Mouse (Mus musculus): ENCODE measurements around the gene Dpep2nb.

DNA sequence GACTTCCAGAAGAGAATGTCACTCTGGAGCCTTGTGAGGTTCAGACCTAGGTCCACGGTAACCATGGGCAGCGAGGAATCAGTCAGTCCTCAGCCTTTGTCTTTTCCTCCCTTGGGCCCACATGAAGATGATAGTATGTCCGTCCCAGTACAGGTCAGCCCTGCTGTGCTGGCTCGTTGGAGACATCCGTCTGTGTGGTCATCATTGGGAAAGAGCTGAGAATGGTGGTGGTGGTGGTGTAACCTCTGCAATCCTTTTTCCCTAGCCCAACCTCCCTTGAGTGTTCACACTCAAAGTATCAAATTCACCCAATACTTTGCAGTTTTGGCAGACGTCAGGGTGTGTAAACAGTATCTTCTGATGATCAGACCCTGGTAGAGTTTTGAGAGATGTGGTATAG is 44.1 kb upstream of the Dpep2nb start:
- TF ChIP-seq CTCF (IDR thresholded peaks at IDR 0.05; ENCODE audit: control insufficient read depth, insufficient read depth, low read length) (no peak), POLR2A (IDR thresholded peaks at IDR 0.05; ENCODE audit: borderline replicate concordance, control insufficient read depth, low read depth, low read length) (no peak)
